Mouse (Mus musculus): ENCODE measurements at regions not wholly inside any gene's neighbourhood (a gene's known extent, or its start where the extent isn't known, plus 50 kb on each side); places are given as distances from the start of the nearest gene placed in this dataset.

- ATAC-seq (replicated peaks; ENCODE audit: low read depth, poor library complexity, severe bottlenecking), result no peak
These were observed 181.1 kb upstream of the Nrsn1 start for GRCm38 (mm10) chr13:25451357-25451861.

- ATAC-seq (replicated peaks; ENCODE audit: low read depth, poor library complexity, severe bottlenecking), result no peak
These were observed 159.6 kb upstream of the Nrsn1 start for GRCm38 (mm10) chr13:25429701-25430418.

GRCm38 (mm10) chr13:25403182-25403795 lies 133.0 kb upstream of the Nrsn1 start:
- no peak for ATAC-seq (replicated peaks; ENCODE audit: low read depth, poor library complexity, severe bottlenecking)

- no peak for ATAC-seq (replicated peaks; ENCODE audit: low read depth, poor library complexity, severe bottlenecking)
These were observed 132.4 kb upstream of the Nrsn1 start for GRCm38 (mm10) chr13:25402691-25403090.

GRCm38 (mm10) chr13:25401936-25402504 lies 131.7 kb upstream of the Nrsn1 start:
- ATAC-seq (replicated peaks; ENCODE audit: low read depth, poor library complexity, severe bottlenecking), result no peak

GRCm38 (mm10) chr13:25392770-25393290 lies 122.5 kb upstream of the Nrsn1 start:
- ATAC-seq (replicated peaks; ENCODE audit: low read depth, poor library complexity, severe bottlenecking), result no peak

GRCm38 (mm10) chr13:25362627-25362967 lies 92.3 kb upstream of the Nrsn1 start:
- ATAC-seq (replicated peaks; ENCODE audit: low read depth, poor library complexity, severe bottlenecking), result no peak

- no peak for ATAC-seq (replicated peaks; ENCODE audit: low read depth, poor library complexity, severe bottlenecking)
These were observed 91.7 kb upstream of the Nrsn1 start for GRCm38 (mm10) chr13:25361850-25362626.

- ATAC-seq (replicated peaks; ENCODE audit: low read depth, poor library complexity, severe bottlenecking), result no peak
These were observed 77.3 kb upstream of the Nrsn1 start for GRCm38 (mm10) chr13:25347558-25347957.

- ATAC-seq (replicated peaks; ENCODE audit: low read depth, poor library complexity, severe bottlenecking), result no peak
These were observed 73.0 kb upstream of the Nrsn1 start for GRCm38 (mm10) chr13:25343309-25343708.

GRCm38 (mm10) chr13:25341826-25342225 lies 71.5 kb upstream of the Nrsn1 start:
- no peak for ATAC-seq (replicated peaks; ENCODE audit: low read depth, poor library complexity, severe bottlenecking)

- ATAC-seq (replicated peaks; ENCODE audit: low read depth, poor library complexity, severe bottlenecking), result no peak
These were observed 63.5 kb upstream of the Nrsn1 start for GRCm38 (mm10) chr13:25333803-25334202.
